Mouse (Mus musculus): ENCODE measurements around the gene Tjp2. TPM values are rescaled to one million over a fixed set of nuclear protein-coding genes. Genes with fewer than 3 reads are reported as not detected.

The Tjp2 gene
- polyA plus RNA-seq, 1 experiment from 2014 or later, result 28.7 TPM

DNA sequence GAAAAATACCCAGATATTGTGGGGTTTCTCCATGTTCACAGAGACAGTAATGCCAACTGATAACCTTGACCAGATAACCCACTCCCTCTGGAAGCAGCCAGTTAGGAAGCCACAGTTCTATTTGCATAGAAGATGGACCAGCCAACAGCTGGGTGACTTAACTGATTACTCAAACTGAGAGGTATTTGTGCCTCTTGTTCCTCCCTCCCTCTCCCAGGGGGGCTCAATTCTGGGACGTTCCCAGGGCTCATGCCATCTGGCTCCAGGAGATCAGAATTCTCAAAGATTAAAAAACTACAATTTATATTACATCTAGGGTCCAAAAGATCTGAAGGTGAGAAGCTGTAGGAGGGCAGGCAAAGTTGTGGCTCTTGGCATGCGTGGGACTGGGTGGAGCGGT lies 84.5 kb downstream of the Tjp2 start:
- Histone ChIP-seq H3K27ac (no peak overlapping the region), H3K4me2 (replicated peaks) (no peak overlapping the region), H3K27me3 (no peaks in the 10 kb centered on the region), H3K9me3 (replicated peaks) (no peaks in the 10 kb centered on the region), H3K4me1 (peaks cover 7% of the 10 kb centered on the region; the same call in 1 of the 2 replicates), H3K4me3 (no peak overlapping the region), H3K9ac (no peak overlapping the region), H3K36me3 (no peaks in the 10 kb centered on the region)
- no peak for ATAC-seq (ENCODE audit: low FRiP score)
- WGBS, result 66% methylated on average over 3 of the region's 3 CpGs

DNA sequence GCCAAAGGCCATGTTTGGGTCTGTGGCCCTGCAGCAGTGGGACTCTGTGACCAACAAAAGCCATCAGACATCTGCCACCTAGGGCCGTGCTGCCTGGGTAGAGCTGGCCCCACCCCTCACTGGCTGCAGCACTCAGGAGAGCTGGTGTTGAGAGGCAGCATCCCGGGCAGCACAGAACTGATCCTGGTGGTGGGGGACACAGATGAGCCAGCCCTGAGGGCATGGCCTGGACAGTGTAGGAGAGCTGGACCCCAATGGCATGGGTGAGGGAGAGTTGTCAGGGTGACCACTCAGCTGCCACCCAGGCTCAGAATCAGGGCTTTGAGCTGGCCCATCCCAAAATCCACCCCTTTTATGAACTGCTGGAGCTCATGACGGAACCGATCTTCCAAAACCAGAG lies 87.4 kb downstream of the Tjp2 start:
- Histone ChIP-seq H3K4me1 (peaks cover 5% of the 10 kb centered on the region; the same call in 1 of the 2 replicates), H3K9ac (no peak overlapping the region), H3K4me3 (no peak overlapping the region), H3K27me3 (no peaks in the 10 kb centered on the region), H3K9me3 (replicated peaks) (no peaks in the 10 kb centered on the region), H3K36me3 (no peaks in the 10 kb centered on the region), H3K4me2 (replicated peaks) (no peak overlapping the region), H3K27ac (no peak overlapping the region)
- WGBS, result 71% methylated on average over 4 of the region's 4 CpGs
- ATAC-seq (ENCODE audit: low FRiP score), result no peak

GRCm38 (mm10) chr19:24134991-24135390 lies 89.8 kb downstream of the Tjp2 start:
- Histone ChIP-seq H3K4me1 (peaks cover 5% of the 10 kb centered on the region; the same call in 1 of the 2 replicates), H3K27ac (no peak overlapping the region), H3K9ac (0 out of 2 replicates have a peak overlapping the region, but pooled peaks have one; percentile 9), H3K27me3 (no peaks in the 10 kb centered on the region), H3K9me3 (replicated peaks) (no peaks in the 10 kb centered on the region), H3K36me3 (peaks cover 20% of the 10 kb centered on the region), H3K4me2 (replicated peaks) (peak overlapping the region; percentile 45), H3K4me3 (peak overlapping the region; percentile 24)
- 39% methylated on average over 10 of the region's 10 CpGs for WGBS
- peak; percentile 59 for ATAC-seq (ENCODE audit: low FRiP score)

DNA sequence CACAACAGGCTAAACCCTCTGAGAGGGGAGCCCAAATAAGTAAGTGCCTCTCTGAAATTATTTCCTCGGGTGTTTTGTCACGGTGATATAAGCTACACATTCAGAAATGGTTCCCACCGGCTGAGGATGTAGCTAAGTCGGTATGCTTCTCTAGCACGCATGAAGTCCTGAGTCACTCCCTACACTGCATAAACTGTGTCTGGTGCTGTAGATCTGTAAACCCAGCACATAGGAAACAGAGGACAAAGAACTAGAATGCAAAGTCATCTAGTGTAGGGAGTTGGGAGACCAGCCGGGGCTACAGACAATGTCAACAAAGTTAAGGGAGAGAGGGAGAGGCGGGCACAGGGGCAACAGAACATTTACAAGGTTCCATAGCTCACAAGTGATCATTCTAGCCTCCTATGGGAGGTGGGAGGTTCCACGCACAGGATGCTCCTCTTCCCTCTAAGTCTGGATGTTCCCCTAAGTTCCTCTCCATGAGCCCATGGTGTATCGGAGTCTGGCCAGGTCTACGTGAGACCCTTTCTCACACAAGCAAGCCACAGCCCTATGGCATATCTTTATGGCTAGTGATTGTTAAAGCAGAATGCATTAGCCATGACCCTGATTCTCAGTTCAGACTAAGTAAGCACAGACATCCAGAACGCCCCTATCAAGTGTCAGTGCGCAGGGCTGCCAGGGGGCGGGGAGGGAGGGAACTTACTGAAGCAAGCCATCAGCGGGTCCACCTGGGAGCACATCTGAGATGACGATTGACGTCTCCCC lies 90.5 kb downstream of the Tjp2 start:
- peak; percentile 53; the same call in 1 of the 2 replicates for ATAC-seq (ENCODE audit: low FRiP score)

GRCm38 (mm10) chr19:24123534-24124290 lies 101.1 kb downstream of the Tjp2 start:
- H3K27me3 ChIP-seq, result no peaks in the 10 kb centered on the region
- no peak overlapping the region for H3K27ac ChIP-seq
- peaks cover 37% of the 10 kb centered on the region for H3K36me3 ChIP-seq
- H3K9me3 ChIP-seq (replicated peaks), result no peaks in the 10 kb centered on the region
- no peak overlapping the region for H3K9ac ChIP-seq
- no peak overlapping the region for H3K4me2 ChIP-seq (replicated peaks)
- H3K4me1 ChIP-seq, result no peaks in the 10 kb centered on the region
- WGBS, result 90% methylated on average over 8 of the region's 8 CpGs
- ATAC-seq (ENCODE audit: low FRiP score), result no peak
- no peak overlapping the region for H3K4me3 ChIP-seq

More for the DNA sequence above, 90.5 kb downstream of the Tjp2 start:
- Histone ChIP-seq H3K4me2 (replicated peaks) (peak overlapping the region; percentile 45), H3K27me3 (no peaks in the 10 kb centered on the region), H3K27ac (no peak overlapping the region), H3K4me3 (peak overlapping the region; percentile 24), H3K9ac (no peak overlapping the region), H3K4me1 (peaks cover 5% of the 10 kb centered on the region; the same call in 1 of the 2 replicates), H3K36me3 (peaks cover 25% of the 10 kb centered on the region), H3K9me3 (replicated peaks) (no peaks in the 10 kb centered on the region)
- WGBS, result 74% methylated on average over 16 of the region's 16 CpGs

- Histone ChIP-seq H3K4me3 (no peak overlapping the region), H3K4me1 (no peaks in the 10 kb centered on the region), H3K27me3 (no peaks in the 10 kb centered on the region), H3K9ac (no peak overlapping the region), H3K27ac (no peak overlapping the region), H3K9me3 (replicated peaks) (no peaks in the 10 kb centered on the region), H3K4me2 (replicated peaks) (no peak overlapping the region), H3K36me3 (peaks cover 33% of the 10 kb centered on the region)
- WGBS, result 94% methylated on average over 6 of the region's 6 CpGs
- ATAC-seq (ENCODE audit: low FRiP score), result no peak
These were observed 101.7 kb downstream of the Tjp2 start for GRCm38 (mm10) chr19:24123087-24123486.

DNA sequence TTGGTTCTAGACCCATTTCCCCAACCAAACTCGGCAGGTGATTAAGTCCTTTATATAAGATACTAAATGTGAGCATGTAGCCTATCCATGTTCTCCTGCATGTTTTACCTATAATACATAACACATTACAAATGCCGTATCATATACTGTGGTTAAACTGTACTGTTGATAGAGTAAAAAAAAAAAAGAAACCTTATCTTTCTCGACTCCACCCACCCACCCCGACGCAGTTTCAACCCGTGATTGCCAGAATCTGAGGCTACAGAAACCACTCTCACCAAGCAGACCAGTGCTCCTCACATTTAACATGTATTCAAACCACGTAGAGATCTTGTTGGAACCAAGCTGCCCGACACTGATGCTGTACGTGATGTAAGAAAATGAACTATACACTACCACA lies 102.2 kb downstream of the Tjp2 start:
- no peak overlapping the region for H3K9ac ChIP-seq
- 92% methylated on average over 9 of the region's 9 CpGs for WGBS
- ATAC-seq (ENCODE audit: low FRiP score), result no peak

DNA sequence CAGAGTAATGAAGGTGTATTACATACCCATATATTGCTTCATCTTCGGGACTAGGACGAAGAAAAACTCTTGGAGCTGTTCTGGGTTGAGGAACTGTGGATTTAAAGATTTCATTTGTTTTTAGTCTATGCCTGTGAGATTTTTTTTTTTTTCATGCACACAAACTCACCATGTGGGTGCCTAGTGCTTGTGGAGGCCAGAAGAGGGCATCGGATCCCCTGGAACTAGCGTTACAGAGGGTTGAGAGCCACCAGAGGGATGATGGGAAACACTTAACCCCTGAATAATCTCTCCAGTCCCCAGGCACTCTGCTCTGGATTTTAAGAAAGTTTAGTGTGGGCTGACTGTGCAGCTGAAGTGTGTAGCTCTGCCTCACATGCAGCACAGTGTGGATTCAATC lies 104.0 kb downstream of the Tjp2 start:
- Histone ChIP-seq H3K4me1 (no peaks in the 10 kb centered on the region), H3K9me3 (replicated peaks) (no peaks in the 10 kb centered on the region), H3K9ac (no peak overlapping the region), H3K4me2 (replicated peaks) (no peak overlapping the region), H3K27me3 (no peaks in the 10 kb centered on the region), H3K36me3 (peaks cover 41% of the 10 kb centered on the region), H3K4me3 (no peak overlapping the region), H3K27ac (no peak overlapping the region)
- no peak for ATAC-seq (ENCODE audit: low FRiP score)
- WGBS, result 86% methylated on average over 4 of the region's 4 CpGs

More for the DNA sequence above, 102.2 kb downstream of the Tjp2 start:
- Histone ChIP-seq H3K36me3 (peaks cover 35% of the 10 kb centered on the region), H3K9me3 (replicated peaks) (no peaks in the 10 kb centered on the region), H3K4me2 (replicated peaks) (no peak overlapping the region), H3K4me1 (no peaks in the 10 kb centered on the region), H3K4me3 (no peak overlapping the region), H3K27ac (no peak overlapping the region), H3K27me3 (no peaks in the 10 kb centered on the region)

GRCm38 (mm10) chr19:24118775-24119174 lies 106.1 kb downstream of the Tjp2 start:
- H3K4me3 ChIP-seq, result no peak overlapping the region
- no peaks in the 10 kb centered on the region for H3K27me3 ChIP-seq
- H3K4me2 ChIP-seq (replicated peaks), result no peak overlapping the region
- 81% methylated on average over 9 of the region's 9 CpGs for WGBS
- no peak overlapping the region for H3K9ac ChIP-seq
- ATAC-seq (ENCODE audit: low FRiP score), result no peak
- H3K4me1 ChIP-seq, result no peaks in the 10 kb centered on the region
- H3K36me3 ChIP-seq, result peaks cover 39% of the 10 kb centered on the region
- no peaks in the 10 kb centered on the region for H3K9me3 ChIP-seq (replicated peaks)
- H3K27ac ChIP-seq, result no peak overlapping the region

DNA sequence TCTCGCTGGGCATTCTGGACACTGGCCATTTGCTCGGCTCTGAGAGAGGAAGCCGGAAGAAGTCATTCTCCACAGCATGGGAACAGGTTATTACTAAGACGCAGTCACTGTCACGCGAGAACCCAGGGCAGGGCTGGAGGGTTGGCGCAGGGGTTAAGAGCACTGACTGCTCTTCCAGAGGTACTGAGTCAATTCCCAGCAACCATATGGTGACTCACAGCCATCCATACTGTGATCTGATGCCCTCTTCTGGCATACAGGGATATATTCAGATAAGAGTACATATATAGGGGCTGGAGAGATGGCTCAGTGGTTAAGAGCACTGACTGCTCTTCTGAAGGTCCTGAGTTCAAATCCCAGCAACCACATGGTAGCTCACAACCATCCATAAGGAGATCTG lies 113.2 kb downstream of the Tjp2 start:
- WGBS, result 97% methylated on average over 7 of the region's 7 CpGs
- Histone ChIP-seq H3K27ac (no peak overlapping the region), H3K27me3 (no peaks in the 10 kb centered on the region), H3K9me3 (replicated peaks) (no peaks in the 10 kb centered on the region), H3K36me3 (peaks cover 50% of the 10 kb centered on the region), H3K4me3 (no peak overlapping the region), H3K9ac (no peak overlapping the region), H3K4me1 (no peaks in the 10 kb centered on the region), H3K4me2 (replicated peaks) (no peak overlapping the region)
- no peak for ATAC-seq (ENCODE audit: low FRiP score)

- Histone ChIP-seq H3K36me3 (peaks cover 37% of the 10 kb centered on the region), H3K27ac (no peak overlapping the region)
- ATAC-seq (ENCODE audit: low FRiP score), result no peak
These were observed 117.1 kb downstream of the Tjp2 start for GRCm38 (mm10) chr19:24107707-24108106.

DNA sequence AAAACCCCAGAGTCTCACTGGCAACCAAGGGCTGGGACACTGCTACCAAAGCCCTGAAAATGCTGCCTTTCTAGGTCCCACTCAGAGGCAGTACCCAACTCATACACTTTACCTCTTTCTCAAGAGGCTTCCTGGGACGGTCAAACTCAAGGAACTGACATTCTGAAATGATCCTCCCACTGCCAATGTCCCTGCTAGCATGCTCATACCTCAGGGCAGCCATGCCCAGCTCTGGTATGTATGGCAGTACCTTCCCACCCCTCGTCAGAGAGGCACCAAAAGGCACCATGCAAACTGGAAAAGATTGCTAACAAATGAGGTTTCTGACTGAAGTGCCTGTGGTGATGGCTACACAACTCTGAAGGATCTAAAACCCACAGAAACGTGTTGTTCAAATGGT lies 121.0 kb downstream of the Tjp2 start:
- no peak for ATAC-seq (ENCODE audit: low FRiP score)
- Histone ChIP-seq H3K4me3 (no peak overlapping the region), H3K27me3 (no peaks in the 10 kb centered on the region), H3K36me3 (peaks cover 13% of the 10 kb centered on the region), H3K9ac (no peak overlapping the region), H3K4me1 (no peaks in the 10 kb centered on the region), H3K27ac (no peak overlapping the region), H3K9me3 (replicated peaks) (no peaks in the 10 kb centered on the region), H3K4me2 (replicated peaks) (no peak overlapping the region)
- 82% methylated on average over 3 of the region's 3 CpGs for whole genome bisulfite sequencing

More at GRCm38 (mm10) chr19:24107707-24108106, 117.1 kb downstream of the Tjp2 start:
- WGBS, result 96% methylated on average over 12 of the region's 12 CpGs
- Histone ChIP-seq H3K4me3 (no peak overlapping the region), H3K4me1 (no peaks in the 10 kb centered on the region), H3K9me3 (replicated peaks) (no peaks in the 10 kb centered on the region), H3K9ac (no peak overlapping the region), H3K4me2 (replicated peaks) (no peak overlapping the region), H3K27me3 (no peaks in the 10 kb centered on the region)
